Mouse (Mus musculus): ENCODE measurements around the gene 3110021N24Rik. TPM values are rescaled to one million over a fixed set of nuclear protein-coding genes. Genes with fewer than 3 reads are reported as not detected.

The 3110021N24Rik gene
- polyA plus RNA-seq, 1 experiment from 2014 or later, result 0.10 TPM

DNA sequence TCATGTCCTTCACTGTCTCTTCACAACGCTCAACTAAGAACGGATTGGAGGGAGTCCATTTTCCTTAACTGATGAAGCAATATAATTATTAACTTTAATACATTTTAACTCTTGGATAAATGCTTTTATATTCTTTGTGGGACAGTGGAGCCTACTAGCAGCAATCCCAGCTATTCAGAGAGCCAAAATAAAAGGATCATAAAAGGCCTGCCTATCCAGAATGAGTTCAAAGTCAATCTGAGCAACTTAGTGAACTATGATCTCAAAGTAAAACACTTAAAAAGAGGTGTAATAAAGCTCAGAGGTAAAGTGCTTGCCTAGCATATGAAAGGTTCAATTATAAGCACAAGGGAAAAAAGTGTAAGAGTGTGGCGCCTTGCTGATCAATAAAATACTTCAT lies 40.1 kb downstream of the 3110021N24Rik start:
- Histone ChIP-seq H3K4me1 (replicated peaks) (no peaks in the 10 kb centered on the region), H3K36me3 (no peaks in the 10 kb centered on the region), H3K27ac (no peak overlapping the region), H3K9ac (no peak overlapping the region), H3K27me3 (no peaks in the 10 kb centered on the region), H3K9me3 (replicated peaks) (no peaks in the 10 kb centered on the region), H3K4me3 (replicated peaks) (no peak overlapping the region), H3K4me2 (no peak overlapping the region)
- ATAC-seq (ENCODE audit: low read depth) (no peak), DNase-seq (no peak)
- WGBS (ENCODE audit: insufficient replicate concordance), result 80% methylated on average over 3 of the region's 3 CpGs

DNA sequence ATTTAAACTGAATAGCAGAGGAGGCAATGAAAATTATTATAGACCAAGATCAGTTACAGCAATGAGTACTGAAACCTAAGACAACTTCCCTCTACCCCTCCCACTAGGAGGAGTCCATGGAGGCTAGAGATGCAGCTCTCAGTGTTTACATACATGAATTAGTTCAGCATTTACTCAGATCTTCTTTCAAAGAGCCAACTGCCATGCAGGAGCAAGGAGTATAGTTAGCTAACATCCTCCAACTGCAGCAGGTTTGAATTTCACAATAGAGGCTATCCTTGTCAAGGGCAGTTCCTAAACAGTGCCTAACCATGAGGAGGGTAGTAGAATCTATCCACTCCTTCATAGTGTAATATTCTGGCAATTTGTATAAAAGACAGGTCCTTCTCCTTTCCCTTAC lies 49.1 kb downstream of the 3110021N24Rik start:
- DNase-seq, result no peak
- H3K27ac ChIP-seq, result no peak overlapping the region
- no peak for ATAC-seq (ENCODE audit: low read depth)
- H3K4me1 ChIP-seq (replicated peaks), result 0 out of 2 replicates have a peak, but pooled peaks cover 3% of the 10 kb centered on the region
- no peaks in the 10 kb centered on the region for H3K9me3 ChIP-seq (replicated peaks)
- no peaks in the 10 kb centered on the region for H3K27me3 ChIP-seq
- H3K4me3 ChIP-seq (replicated peaks), result no peak overlapping the region
- no peaks in the 10 kb centered on the region for H3K36me3 ChIP-seq
- H3K4me2 ChIP-seq, result no peak overlapping the region
- no peak overlapping the region for H3K9ac ChIP-seq

DNA sequence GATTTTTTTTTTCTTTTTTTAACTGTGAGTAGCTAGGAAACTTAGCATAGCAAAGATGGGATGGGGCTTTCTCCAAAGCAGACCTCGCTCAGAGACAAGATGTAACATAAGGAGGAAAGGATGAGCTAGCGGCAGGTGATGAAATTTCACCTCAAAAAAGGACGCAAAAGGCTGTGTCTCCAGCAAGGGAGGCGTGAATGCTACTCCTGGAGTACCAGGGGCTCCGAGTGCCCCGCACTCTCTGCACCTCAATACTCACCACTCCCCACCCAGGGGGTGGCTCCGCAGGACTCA lies 60.3 kb downstream of the 3110021N24Rik start:
- no peak overlapping the region for H3K27ac ChIP-seq
- H3K4me2 ChIP-seq, result peak overlapping the region; percentile 85
- H3K9ac ChIP-seq, result peak overlapping the region; percentile 75
- peaks cover 55% of the 10 kb centered on the region for H3K27me3 ChIP-seq
- H3K36me3 ChIP-seq, result no peaks in the 10 kb centered on the region
- WGBS (ENCODE audit: insufficient replicate concordance), result 1% methylated on average over 7 of the region's 7 CpGs
- no peaks in the 10 kb centered on the region for H3K9me3 ChIP-seq (replicated peaks)
- peaks cover 9% of the 10 kb centered on the region for H3K4me1 ChIP-seq (replicated peaks)
- H3K4me3 ChIP-seq (replicated peaks), result peak overlapping the region; percentile 68
- ATAC-seq (ENCODE audit: low read depth) (no peak; the same call in 1 of the 2 replicates), DNase-seq (no peak)

DNA sequence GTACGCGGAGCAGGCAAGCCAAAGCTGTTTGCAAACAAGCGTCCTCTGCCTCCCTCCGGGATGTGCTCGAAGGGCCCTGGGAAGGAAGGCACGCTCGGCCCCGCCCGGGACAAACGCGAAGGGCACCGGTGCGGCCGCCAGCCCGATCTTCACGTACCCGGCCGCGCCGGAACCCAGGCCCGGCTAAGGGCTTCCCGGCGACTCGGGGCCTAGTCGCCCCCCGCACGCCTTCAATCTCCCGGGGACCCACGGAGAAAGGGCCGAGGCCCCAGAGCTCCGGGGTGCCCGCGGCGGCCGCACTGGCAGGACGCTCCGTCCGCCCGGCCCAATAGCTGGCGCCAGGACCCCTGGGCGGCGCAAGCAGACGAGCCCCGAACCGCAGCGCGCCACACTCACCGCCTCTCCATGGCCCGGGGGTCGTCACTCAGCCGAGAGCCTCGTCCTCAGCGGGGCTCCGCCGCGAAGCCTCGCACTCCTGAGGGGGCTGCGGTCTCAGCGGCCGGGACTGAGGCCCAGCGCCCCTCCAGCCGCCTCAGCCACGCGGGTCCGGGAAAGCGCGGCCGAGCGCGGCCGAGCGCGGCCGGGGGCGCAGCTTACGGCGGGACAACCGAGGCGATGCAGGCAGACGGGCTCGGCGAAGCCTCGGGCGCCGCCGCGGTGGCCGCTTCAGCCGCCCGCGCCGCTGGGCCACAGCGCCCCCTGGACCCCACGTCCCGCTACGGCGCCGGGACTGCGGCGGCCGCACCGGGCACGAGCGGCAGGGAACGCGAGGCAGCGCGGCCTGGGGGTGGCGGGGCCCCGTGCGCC lies 60.8 kb downstream of the 3110021N24Rik start, which contains the start of gene Zfyve9:
Gene Zfyve9 (minus strand): TSS at position 742 of the 807 bp plus-strand sequence.
- WGBS (ENCODE audit: insufficient replicate concordance), result under 1% methylated on average over 98 of the region's 111 CpGs
- H3K9ac ChIP-seq, result peak within 1 kb of the TSS; percentile 75
- H3K9me3 ChIP-seq (replicated peaks), result no peaks in the 10 kb centered on the region
- ATAC-seq (ENCODE audit: low read depth), result peak; percentile 68
- peaks cover 55% of the 10 kb centered on the region for H3K27me3 ChIP-seq
- H3K4me2 ChIP-seq, result peak within 1 kb of the TSS; percentile 85
- H3K4me1 ChIP-seq (replicated peaks), result peaks cover 9% of the 10 kb centered on the region
- H3K27ac ChIP-seq, result peak within 1 kb of the TSS; percentile 72
- H3K4me3 ChIP-seq (replicated peaks), result peak within 1 kb of the TSS; percentile 68
- no peaks in the 10 kb centered on the region for H3K36me3 ChIP-seq
- DNase-seq, result peak; percentile 40

DNA sequence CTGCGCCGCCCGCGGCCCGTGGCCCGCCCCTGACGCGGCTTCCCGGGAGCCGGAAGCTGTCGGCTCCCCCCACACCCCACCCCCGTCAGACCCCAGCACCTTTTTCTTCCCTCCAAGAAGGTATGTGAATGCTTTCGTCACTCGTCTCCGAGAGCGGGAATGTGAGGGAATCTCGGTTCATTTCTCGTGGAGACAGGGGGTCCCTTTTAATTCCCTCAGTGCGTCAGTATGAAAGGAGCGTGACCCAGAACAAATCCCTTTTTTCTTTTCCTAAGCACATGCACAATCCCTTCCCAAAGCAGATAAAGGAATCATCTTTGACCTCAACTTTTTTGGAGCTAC lies 61.4 kb downstream of the 3110021N24Rik start:
- peak overlapping the region; percentile 85 for H3K4me2 ChIP-seq
- H3K9me3 ChIP-seq (replicated peaks), result no peaks in the 10 kb centered on the region
- H3K4me1 ChIP-seq (replicated peaks), result peaks cover 9% of the 10 kb centered on the region
- ATAC-seq (ENCODE audit: low read depth) (no peak), DNase-seq (no peak)
- 4% methylated on average over 14 of the region's 20 CpGs for WGBS (ENCODE audit: insufficient replicate concordance)
- peaks cover 55% of the 10 kb centered on the region for H3K27me3 ChIP-seq
- peak overlapping the region; percentile 68 for H3K4me3 ChIP-seq (replicated peaks)
- H3K36me3 ChIP-seq, result no peaks in the 10 kb centered on the region
- no peak overlapping the region; the same call in 1 of the 2 replicates for H3K27ac ChIP-seq
- H3K9ac ChIP-seq, result peak overlapping the region; percentile 75

DNA sequence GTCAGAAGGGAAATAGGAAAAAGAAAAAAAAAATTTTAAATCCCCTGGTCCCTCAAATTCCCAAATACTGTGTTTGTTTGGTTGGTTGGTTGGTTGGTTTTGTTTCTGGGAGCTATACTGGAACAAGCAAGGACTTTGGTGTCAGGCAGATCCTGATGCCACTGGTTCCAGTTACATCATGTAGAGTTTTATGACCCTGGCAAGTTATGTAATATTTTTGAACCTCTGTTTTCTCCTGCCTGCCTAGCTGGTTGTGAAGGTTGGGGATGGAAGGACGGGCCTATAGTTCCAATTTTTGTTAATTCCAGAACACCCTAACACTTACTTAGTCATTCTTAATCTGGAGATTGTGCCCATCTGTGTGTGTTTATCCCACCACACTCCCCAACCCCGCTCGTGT lies 62.1 kb downstream of the 3110021N24Rik start:
- no peak overlapping the region for H3K27ac ChIP-seq
- no peaks in the 10 kb centered on the region for H3K36me3 ChIP-seq
- DNase-seq, result no peak
- H3K9ac ChIP-seq, result no peak overlapping the region
- H3K9me3 ChIP-seq (replicated peaks), result no peaks in the 10 kb centered on the region
- H3K4me1 ChIP-seq (replicated peaks), result peaks cover 9% of the 10 kb centered on the region
- no peak for ATAC-seq (ENCODE audit: low read depth)
- peaks cover 55% of the 10 kb centered on the region for H3K27me3 ChIP-seq
- no peak overlapping the region for H3K4me3 ChIP-seq (replicated peaks)
- no peak overlapping the region for H3K4me2 ChIP-seq
- WGBS (ENCODE audit: insufficient replicate concordance), result 63% methylated on average over 3 of the region's 3 CpGs

DNA sequence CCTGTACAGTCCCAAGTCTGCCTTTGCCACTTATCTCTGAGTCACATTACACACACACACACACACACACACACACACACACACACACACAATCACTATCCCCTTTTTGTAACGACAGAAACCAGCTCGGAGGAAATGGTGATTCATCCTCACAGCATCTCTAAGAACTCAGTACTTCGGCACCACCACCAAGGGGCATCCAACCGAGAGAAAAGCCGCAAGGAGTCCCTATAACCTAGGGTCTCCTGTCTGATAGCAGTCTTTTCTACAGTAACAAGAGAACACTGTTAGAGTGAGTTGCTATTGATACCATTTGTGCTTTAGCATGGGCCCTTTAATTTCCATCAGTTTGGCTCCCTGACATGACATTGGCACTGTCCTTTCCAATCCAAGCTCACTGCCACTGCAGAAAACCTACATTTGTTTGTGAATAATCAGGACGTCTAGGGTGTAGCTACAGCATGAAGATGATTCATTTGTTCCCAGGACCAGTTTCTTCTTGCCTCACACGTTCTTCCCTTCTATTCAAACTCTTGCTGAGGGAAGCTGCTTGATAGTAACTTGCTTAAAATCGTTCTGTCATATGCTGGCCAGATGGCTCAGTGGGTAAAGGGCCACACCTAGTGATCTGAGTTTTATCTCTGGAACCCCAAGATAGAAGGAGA lies 63.1 kb downstream of the 3110021N24Rik start:
- H3K4me3 ChIP-seq (replicated peaks), result no peak overlapping the region
- no peak overlapping the region for H3K27ac ChIP-seq
- H3K36me3 ChIP-seq, result no peaks in the 10 kb centered on the region
- no peaks in the 10 kb centered on the region for H3K9me3 ChIP-seq (replicated peaks)
- DNase-seq (no peak), ATAC-seq (ENCODE audit: low read depth) (no peak)
- H3K4me2 ChIP-seq, result no peak overlapping the region
- peaks cover 9% of the 10 kb centered on the region for H3K4me1 ChIP-seq (replicated peaks)
- whole genome bisulfite sequencing (ENCODE audit: insufficient replicate concordance), result 21% methylated on average over 8 of the region's 8 CpGs
- H3K9ac ChIP-seq, result no peak overlapping the region
- H3K27me3 ChIP-seq, result peaks cover 54% of the 10 kb centered on the region

DNA sequence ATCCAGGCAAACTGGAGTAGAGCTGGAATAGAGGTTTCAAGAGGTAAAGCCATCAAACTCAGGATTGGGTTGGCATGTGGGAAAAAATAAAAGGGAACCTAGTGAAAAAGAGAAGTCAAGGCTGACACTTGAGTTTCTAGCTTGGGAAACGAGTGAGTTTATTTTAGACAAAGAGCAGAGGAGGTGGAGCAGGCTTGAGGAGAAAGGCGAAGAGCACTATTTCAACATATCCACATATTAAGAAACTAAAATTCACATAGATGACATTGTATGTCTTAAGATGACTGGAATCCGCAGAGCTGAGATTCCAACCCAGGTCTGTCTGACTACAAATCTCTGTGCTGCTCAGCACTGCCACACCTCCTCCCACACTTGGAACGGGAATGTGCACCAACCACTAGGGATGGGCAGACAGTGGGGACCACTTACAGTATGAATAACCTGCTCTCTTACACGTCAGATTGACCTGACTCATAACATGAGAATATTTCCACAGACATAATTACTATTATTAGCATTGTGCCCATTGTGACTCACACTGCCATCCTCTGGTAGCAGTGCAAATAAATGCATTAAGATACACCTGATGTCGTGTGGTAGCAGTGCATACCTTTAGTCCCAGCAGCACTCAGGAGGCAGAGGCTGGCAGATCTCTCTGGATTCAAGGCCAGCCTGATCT lies 69.9 kb downstream of the 3110021N24Rik start:
- Histone ChIP-seq H3K9me3 (replicated peaks) (no peaks in the 10 kb centered on the region), H3K9ac (no peak overlapping the region), H3K27me3 (no peaks in the 10 kb centered on the region), H3K4me2 (no peak overlapping the region), H3K36me3 (no peaks in the 10 kb centered on the region), H3K4me1 (replicated peaks) (no peaks in the 10 kb centered on the region), H3K4me3 (replicated peaks) (no peak overlapping the region), H3K27ac (no peak overlapping the region)
- no peak for ATAC-seq (ENCODE audit: low read depth)
- no peak for DNase-seq
- 45% methylated on average over 6 of the region's 6 CpGs for WGBS (ENCODE audit: insufficient replicate concordance)

DNA sequence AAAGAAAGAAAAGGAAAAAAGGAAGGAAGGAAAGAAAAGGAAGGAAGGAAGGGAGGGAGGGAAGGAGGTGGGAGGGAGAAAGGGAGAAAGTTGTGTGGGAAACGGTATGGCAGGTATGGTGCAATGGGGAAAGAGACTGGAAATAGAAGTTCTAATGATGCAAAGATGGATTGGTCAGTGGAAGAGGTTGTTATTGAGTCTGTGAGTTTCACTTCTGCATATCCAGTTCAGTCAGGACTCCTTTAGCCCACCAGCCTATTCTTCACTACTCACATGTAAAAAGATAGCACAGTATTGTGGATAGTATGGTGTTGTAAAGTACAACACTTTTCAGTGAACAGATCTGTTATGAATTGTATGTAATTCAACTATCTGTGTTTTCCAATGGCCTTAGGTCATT lies 71.1 kb downstream of the 3110021N24Rik start:
- DNase-seq (no peak), ATAC-seq (ENCODE audit: low read depth) (no peak)
- H3K27ac ChIP-seq, result no peak overlapping the region
- H3K4me3 ChIP-seq (replicated peaks), result no peak overlapping the region
- H3K27me3 ChIP-seq, result no peaks in the 10 kb centered on the region
- 26% methylated on average over 1 of the region's 1 CpGs for WGBS (ENCODE audit: insufficient replicate concordance)
- H3K4me2 ChIP-seq, result no peak overlapping the region
- H3K4me1 ChIP-seq (replicated peaks), result no peaks in the 10 kb centered on the region
- no peak overlapping the region for H3K9ac ChIP-seq
- H3K9me3 ChIP-seq (replicated peaks), result no peaks in the 10 kb centered on the region
- no peaks in the 10 kb centered on the region for H3K36me3 ChIP-seq

DNA sequence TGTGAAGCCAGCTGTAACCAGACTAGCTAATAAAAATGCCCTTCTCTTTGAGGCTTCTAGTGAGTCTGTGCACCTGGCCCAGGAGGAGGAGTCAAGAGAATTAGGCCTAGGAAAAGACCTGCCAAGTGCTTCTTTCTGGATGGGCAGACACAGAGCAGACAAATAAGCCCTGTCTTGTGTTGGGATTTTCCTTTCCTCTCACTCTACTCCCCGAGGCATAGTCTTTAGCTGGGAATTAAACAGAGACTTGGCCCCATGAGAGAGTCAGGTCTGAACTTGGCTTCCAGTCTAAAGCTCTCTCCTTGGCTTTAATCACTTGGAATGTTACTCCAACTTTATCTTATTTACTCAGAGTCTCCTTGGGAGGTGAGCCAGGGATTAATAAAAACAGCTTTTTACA lies 74.5 kb downstream of the 3110021N24Rik start:
- no peak for ATAC-seq (ENCODE audit: low read depth)
- H3K4me3 ChIP-seq (replicated peaks), result no peak overlapping the region
- H3K9me3 ChIP-seq (replicated peaks), result no peaks in the 10 kb centered on the region
- H3K27me3 ChIP-seq, result no peaks in the 10 kb centered on the region
- no peaks in the 10 kb centered on the region; the same call in 1 of the 2 replicates for H3K4me1 ChIP-seq (replicated peaks)
- no peak overlapping the region for H3K4me2 ChIP-seq
- no peak for DNase-seq
- H3K27ac ChIP-seq, result no peak overlapping the region
- no peak overlapping the region for H3K9ac ChIP-seq
- 43% methylated on average over 1 of the region's 1 CpGs for WGBS (ENCODE audit: insufficient replicate concordance)
- H3K36me3 ChIP-seq, result no peaks in the 10 kb centered on the region

DNA sequence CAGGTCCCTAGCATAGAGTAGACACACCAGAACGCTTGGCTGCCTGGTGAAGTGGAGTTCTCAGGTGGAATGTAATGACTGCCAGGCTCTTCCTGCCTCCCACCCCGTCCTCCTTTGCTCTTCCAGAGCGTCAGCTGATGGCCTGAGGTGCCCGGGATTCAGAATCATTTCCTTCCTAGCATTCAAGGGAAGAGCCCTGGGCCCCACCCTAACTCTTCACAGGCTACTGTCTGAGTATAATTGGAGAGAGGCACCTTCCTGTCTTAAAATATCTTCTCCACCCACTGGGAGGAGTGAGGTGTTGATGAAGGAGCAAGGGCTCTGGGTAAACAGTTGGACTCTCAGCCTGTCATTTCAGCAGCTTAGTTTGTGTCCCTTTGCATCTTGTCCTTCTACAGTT lies 77.3 kb downstream of the 3110021N24Rik start:
- Histone ChIP-seq H3K4me3 (replicated peaks) (no peak overlapping the region), H3K36me3 (no peaks in the 10 kb centered on the region), H3K4me2 (no peak overlapping the region), H3K9me3 (replicated peaks) (no peaks in the 10 kb centered on the region), H3K27ac (no peak overlapping the region), H3K27me3 (no peaks in the 10 kb centered on the region), H3K9ac (no peak overlapping the region), H3K4me1 (replicated peaks) (no peaks in the 10 kb centered on the region; the same call in 1 of the 2 replicates)
- DNase-seq, result no peak
- 32% methylated on average over 4 of the region's 4 CpGs for WGBS (ENCODE audit: insufficient replicate concordance)
- no peak for ATAC-seq (ENCODE audit: low read depth)

Measured in liver, embryonic 13.5 days (tissue).